Mouse (Mus musculus): ENCODE data around the gene Olfr38. TPM values are rescaled to one million over a fixed set of nuclear protein-coding genes. Genes with fewer than 3 reads are reported as not detected.

The Olfr38 gene
- polyA plus RNA-seq, 1 experiment from 2014 or later: not detected

- H3K4me2 ChIP-seq: no peak within 1 kb of the TSS
- H3K27me3 ChIP-seq: no peaks in the 10 kb centered on the region
- no peaks in the 10 kb centered on the region for H3K4me1 ChIP-seq
- no peak within 1 kb of the TSS for H3K9ac ChIP-seq
- no peak within 1 kb of the TSS for H3K4me3 ChIP-seq
- no peaks in the 10 kb centered on the region for H3K9me3 ChIP-seq
- ATAC-seq (ENCODE audit: insufficient number of reproducible peaks, low FRiP score, low TSS enrichment, low read depth): no peak
- 86% methylated on average over 1 of the region's 1 CpGs for WGBS
- H3K36me3 ChIP-seq: no peaks in the 10 kb centered on the region
- H3K27ac ChIP-seq: no peak within 1 kb of the TSS
Measured at GRCm38 (mm10) chr6:42811639-42812038, 55.4 kb downstream of the Olfr38 start, which contains the start of gene Olfr450. Gene Olfr450, plus strand, starts transcription at chr6:42811939.

Other genes with a start within 250 kb of the Olfr38 start
- gene Olfr455, start 208.8 kb upstream of the Olfr38 start, polyA plus RNA-seq (2015; fragmentation: Nextera tagmentation; extraction: Ambion mirVana): not detected in 2 replicates
- not detected in 2 replicates for gene Tcaf3, start 158.7 kb upstream of the Olfr38 start, polyA plus RNA-seq (2015; fragmentation: Nextera tagmentation; extraction: Ambion mirVana)
- 5.0 and 5.2 TPM in 2 replicates for gene Tcaf2, start 111.2 kb upstream of the Olfr38 start, polyA plus RNA-seq (2015; fragmentation: Nextera tagmentation; extraction: Ambion mirVana)
- 63.7 and 64.5 TPM in 2 replicates for gene Tcaf1, start 46.3 kb upstream of the Olfr38 start, polyA plus RNA-seq (2015; fragmentation: Nextera tagmentation; extraction: Ambion mirVana)
- not detected in 2 replicates for gene Olfr453, start 17.0 kb upstream of the Olfr38 start, polyA plus RNA-seq (2015; fragmentation: Nextera tagmentation; extraction: Ambion mirVana)
- not detected in 2 replicates for gene Olfr452, start 28.7 kb downstream of the Olfr38 start, polyA plus RNA-seq (2015; fragmentation: Nextera tagmentation; extraction: Ambion mirVana)
- gene Olfr450, start 55.5 kb downstream of the Olfr38 start, polyA plus RNA-seq (2015; fragmentation: Nextera tagmentation; extraction: Ambion mirVana): not detected in 2 replicates
- gene Olfr449, start 78.0 kb downstream of the Olfr38 start, polyA plus RNA-seq (2015; fragmentation: Nextera tagmentation; extraction: Ambion mirVana): not detected in 2 replicates
- gene Olfr448, start 134.0 kb downstream of the Olfr38 start, polyA plus RNA-seq (2015; fragmentation: Nextera tagmentation; extraction: Ambion mirVana): not detected in 2 replicates
- gene Olfr447, start 152.5 kb downstream of the Olfr38 start, polyA plus RNA-seq (2015; fragmentation: Nextera tagmentation; extraction: Ambion mirVana): not detected in 2 replicates
- gene Olfr446, start 165.0 kb downstream of the Olfr38 start, polyA plus RNA-seq (2015; fragmentation: Nextera tagmentation; extraction: Ambion mirVana): not detected in 2 replicates
- gene Olfr444, start 192.7 kb downstream of the Olfr38 start, polyA plus RNA-seq (2015; fragmentation: Nextera tagmentation; extraction: Ambion mirVana): not detected in 2 replicates